Mouse (Mus musculus): ENCODE results near the gene Gatm. TPM values are rescaled to one million over a fixed set of nuclear protein-coding genes. Genes with fewer than 3 reads are reported as not detected.

Gene Gatm
- 1 to 10 TPM; 3.1 to 3.3 TPM for total RNA-seq (2021)
- 4.4 and 4.7 TPM in 2 replicates for polyA plus RNA-seq (2012; rRNA removed)
- long read RNA-seq, partial matches to known transcripts = 0 of 1 reads
- long read RNA-seq, other reads (novel, unspliced or antisense) = 0 of 1 reads

DNA sequence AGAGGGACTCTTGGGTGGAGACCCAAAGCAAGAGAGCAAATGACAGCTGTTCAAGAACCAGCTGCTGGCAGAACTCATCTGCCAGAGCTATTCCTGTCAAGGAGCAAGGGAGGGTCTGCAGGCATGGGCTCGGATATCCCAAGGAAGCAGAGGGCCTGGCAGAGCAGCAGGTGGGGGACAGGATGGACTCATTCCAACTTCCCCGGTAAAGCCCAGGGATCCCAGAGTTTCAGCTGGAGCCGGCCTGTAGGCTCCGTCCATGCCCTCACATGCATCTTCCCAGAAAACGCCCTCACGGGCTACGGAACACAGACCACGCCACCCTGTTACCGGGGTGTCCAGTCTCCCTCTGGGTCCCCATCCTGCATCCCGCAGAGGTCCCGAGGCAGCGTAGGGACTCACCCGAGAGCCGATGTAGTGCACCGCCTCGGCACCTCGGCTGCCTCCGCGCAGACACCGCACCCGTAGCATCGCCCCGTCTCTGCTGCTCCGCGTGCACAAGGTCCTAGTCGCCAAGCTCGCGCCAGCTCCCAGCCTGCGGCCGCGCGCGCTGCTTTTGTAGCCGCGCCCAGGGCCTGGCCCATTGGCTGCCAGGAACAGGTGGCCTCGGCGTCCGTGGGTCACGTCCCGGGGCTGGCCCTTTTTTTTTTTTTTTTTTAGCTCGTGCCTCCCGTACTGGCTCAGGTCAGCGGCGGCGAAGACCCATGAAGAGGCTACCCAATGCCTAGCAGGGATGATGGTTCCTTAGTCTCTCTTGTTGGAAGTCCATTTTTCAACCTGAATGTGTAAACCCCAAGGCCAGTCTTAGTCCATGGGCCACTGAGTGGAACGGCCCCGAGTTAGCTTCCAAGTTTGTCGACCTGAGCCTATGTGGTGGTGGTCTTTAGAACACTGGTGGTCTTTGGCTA is at the start of gene Gatm:
Gene Gatm, minus strand, starts transcription at position 558 of the 908 bp plus-strand sequence.
- intact Hi-C loops (cut with DNase I) = loop anchor here (5.0 kb wide), 1 partner anchor 39 kb away; no protein-coding TSS in a partner anchor
- peak within 1 kb of the TSS; percentile 72 for H3K9ac ChIP-seq (ENCODE audit: low read depth, low read length)
- WGBS = 3% methylated on average over 48 of the region's 48 CpGs

DNA sequence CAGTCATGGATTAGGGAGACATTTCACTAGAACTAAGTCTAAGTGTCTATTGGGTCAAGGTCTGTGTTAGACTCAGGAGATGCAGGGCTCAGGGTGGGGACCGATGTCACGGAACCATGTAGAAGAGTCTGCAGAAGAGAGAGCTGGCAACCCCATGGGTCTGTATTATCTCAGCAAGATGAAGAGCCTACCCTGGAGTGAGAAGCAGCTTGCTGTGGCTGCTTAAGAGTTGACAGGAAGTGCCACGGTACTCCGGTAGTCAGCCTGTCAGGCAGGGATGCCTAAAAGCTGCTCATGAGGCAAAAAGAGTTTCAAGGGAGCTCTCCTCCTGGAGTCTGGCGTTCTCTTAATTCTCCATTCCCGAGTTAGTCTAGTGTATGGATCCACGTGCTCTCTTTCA is 48.7 kb upstream of the Gatm start:
- DNase-seq = no peak
- no peak for TF ChIP-seq POLR2A (IDR thresholded peaks at IDR 0.05; ENCODE audit: insufficient read depth, low read depth, low read length)
- TF ChIP-seq CTCF (IDR thresholded peaks at IDR 0.05) = no peak
- TF ChIP-seq EP300 (IDR thresholded peaks at IDR 0.05; ENCODE audit: insufficient read depth, low read depth, low read length) = no peak
- no peaks in the 10 kb centered on the region for H3K4me1 ChIP-seq (ENCODE audit: control insufficient read depth, insufficient read depth, low read length)
- no peaks in the 10 kb centered on the region for H3K79me2 ChIP-seq (replicated peaks; ENCODE audit: control insufficient read depth, insufficient read depth, low read length)
- intact Hi-C loops (cut with DNase I) = loop anchor here (10.0 kb wide), 1 partner anchor 95 kb away; no protein-coding TSS in a partner anchor
- no peak overlapping the region for H3K27ac ChIP-seq
- H3K9ac ChIP-seq (ENCODE audit: low read depth, low read length) = no peak overlapping the region
- no peaks in the 10 kb centered on the region for H3K27me3 ChIP-seq (ENCODE audit: control insufficient read depth, insufficient read depth, low read length)
- 73% methylated on average over 7 of the region's 7 CpGs for WGBS
- no peak overlapping the region for H3K4me3 ChIP-seq
- H3K36me3 ChIP-seq (ENCODE audit: control insufficient read depth, insufficient read depth, low read length) = no peaks in the 10 kb centered on the region

More for the DNA sequence above, at the start of gene Gatm:
- no peaks in the 10 kb centered on the region; the same call in 1 of the 2 replicates for H3K4me1 ChIP-seq (ENCODE audit: control insufficient read depth, insufficient read depth, low read length)
- no peaks in the 10 kb centered on the region for H3K79me2 ChIP-seq (replicated peaks; ENCODE audit: control insufficient read depth, insufficient read depth, low read length)
- no peaks in the 10 kb centered on the region for H3K27me3 ChIP-seq (ENCODE audit: control insufficient read depth, insufficient read depth, low read length)
- H3K27ac ChIP-seq = no peak within 1 kb of the TSS; the same call in 1 of the 2 replicates
- no peaks in the 10 kb centered on the region for H3K36me3 ChIP-seq (ENCODE audit: control insufficient read depth, insufficient read depth, low read length)
- TF ChIP-seq POLR2A (IDR thresholded peaks at IDR 0.05; ENCODE audit: insufficient read depth, low read depth, low read length) = no peak
- no peak for TF ChIP-seq EP300 (IDR thresholded peaks at IDR 0.05; ENCODE audit: insufficient read depth, low read depth, low read length)
- TF ChIP-seq CTCF (IDR thresholded peaks at IDR 0.05) = no peak
- peak within 1 kb of the TSS; percentile 58 for H3K4me3 ChIP-seq
- peak; percentile 75 to 81 for DNase-seq

- WGBS = 84% methylated on average over 11 of the region's 11 CpGs
- no peak overlapping the region for H3K9ac ChIP-seq (ENCODE audit: low read depth, low read length)
- intact Hi-C loops (cut with DNase I) = no loop called here
- TF ChIP-seq CTCF (IDR thresholded peaks at IDR 0.05) (no peak), POLR2A (IDR thresholded peaks at IDR 0.05; ENCODE audit: insufficient read depth, low read depth, low read length) (no peak), EP300 (IDR thresholded peaks at IDR 0.05; ENCODE audit: insufficient read depth, low read depth, low read length) (no peak)
- no peaks in the 10 kb centered on the region for H3K79me2 ChIP-seq (replicated peaks; ENCODE audit: control insufficient read depth, insufficient read depth, low read length)
- no peak for DNase-seq
- H3K27me3 ChIP-seq (ENCODE audit: control insufficient read depth, insufficient read depth, low read length) = no peaks in the 10 kb centered on the region
- H3K4me3 ChIP-seq = no peak overlapping the region
- no peaks in the 10 kb centered on the region for H3K4me1 ChIP-seq (ENCODE audit: control insufficient read depth, insufficient read depth, low read length)
- no peak overlapping the region for H3K27ac ChIP-seq
- H3K36me3 ChIP-seq (ENCODE audit: control insufficient read depth, insufficient read depth, low read length) = no peaks in the 10 kb centered on the region
These were observed 46.8 kb upstream of the Gatm start for GRCm38 (mm10) chr2:122657707-122658524.

GRCm38 (mm10) chr2:122656767-122657166 is 45.7 kb upstream of the Gatm start:
- intact Hi-C loops (cut with DNase I) = no loop called here
- 86% methylated on average over 9 of the region's 9 CpGs for WGBS
- TF ChIP-seq CTCF (IDR thresholded peaks at IDR 0.05) (no peak), POLR2A (IDR thresholded peaks at IDR 0.05; ENCODE audit: insufficient read depth, low read depth, low read length) (no peak), EP300 (IDR thresholded peaks at IDR 0.05; ENCODE audit: insufficient read depth, low read depth, low read length) (no peak)

DNA sequence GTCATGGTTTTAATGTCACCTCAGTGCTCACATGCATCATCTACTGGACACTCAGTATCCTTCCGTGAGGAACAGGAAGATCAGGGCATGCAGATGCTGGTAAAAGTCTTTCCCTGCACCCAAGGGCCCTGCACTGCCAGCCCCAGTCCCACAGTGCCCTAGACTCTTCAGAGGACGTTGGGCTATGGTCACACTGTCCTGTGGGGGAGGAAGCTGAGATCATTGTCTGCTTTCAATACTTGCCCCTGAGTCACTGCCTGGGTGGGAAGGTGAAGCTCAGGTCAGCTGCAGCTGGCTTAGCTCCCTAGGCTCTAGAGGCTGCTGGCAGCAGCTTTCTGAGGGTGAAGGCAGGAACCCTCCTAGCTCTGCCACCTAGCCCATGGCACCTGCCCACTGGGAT is 44.9 kb upstream of the Gatm start:
- intact Hi-C loops (cut with DNase I) = no loop called here
- 47% methylated on average over 2 of the region's 2 CpGs for WGBS
- no peaks in the 10 kb centered on the region for H3K79me2 ChIP-seq (replicated peaks; ENCODE audit: control insufficient read depth, insufficient read depth, low read length)
- no peak for DNase-seq
- H3K27me3 ChIP-seq (ENCODE audit: control insufficient read depth, insufficient read depth, low read length) = no peaks in the 10 kb centered on the region
- no peak overlapping the region for H3K9ac ChIP-seq (ENCODE audit: low read depth, low read length)
- H3K4me3 ChIP-seq = no peak overlapping the region
- H3K27ac ChIP-seq = no peak overlapping the region
- H3K36me3 ChIP-seq (ENCODE audit: control insufficient read depth, insufficient read depth, low read length) = no peaks in the 10 kb centered on the region
- H3K4me1 ChIP-seq (ENCODE audit: control insufficient read depth, insufficient read depth, low read length) = peaks cover 4% of the 10 kb centered on the region
- TF ChIP-seq EP300 (IDR thresholded peaks at IDR 0.05; ENCODE audit: insufficient read depth, low read depth, low read length) (no peak), CTCF (IDR thresholded peaks at IDR 0.05) (no peak), POLR2A (IDR thresholded peaks at IDR 0.05; ENCODE audit: insufficient read depth, low read depth, low read length) (no peak)

More at GRCm38 (mm10) chr2:122656767-122657166, 45.7 kb upstream of the Gatm start:
- no peaks in the 10 kb centered on the region for H3K27me3 ChIP-seq (ENCODE audit: control insufficient read depth, insufficient read depth, low read length)
- H3K9ac ChIP-seq (ENCODE audit: low read depth, low read length) = no peak overlapping the region
- H3K36me3 ChIP-seq (ENCODE audit: control insufficient read depth, insufficient read depth, low read length) = no peaks in the 10 kb centered on the region
- H3K79me2 ChIP-seq (replicated peaks; ENCODE audit: control insufficient read depth, insufficient read depth, low read length) = no peaks in the 10 kb centered on the region
- no peak for DNase-seq
- no peak overlapping the region for H3K4me3 ChIP-seq
- peaks cover 2% of the 10 kb centered on the region for H3K4me1 ChIP-seq (ENCODE audit: control insufficient read depth, insufficient read depth, low read length)
- H3K27ac ChIP-seq = no peak overlapping the region
